Mouse (Mus musculus) E14TG2a.4 (cell line): ENCODE data around the gene Sdk1.

Experiments
- CTCF ChIP-seq: conservative IDR thresholded peaks from 2 replicates; pipeline ENCODE4 v1.5.1; 2014; ENCODE audit warnings: low read length
- POU5F1 ChIP-seq: IDR thresholded peaks from 2 replicates; pipeline ENCODE4 v1.6.1; 2014; ENCODE audit warnings: low read length, borderline replicate concordance

GRCm38 (mm10) chr5:141207061-141207460 is 34.2 kb upstream of the Sdk1 start:
- TF ChIP-seq CTCF, result no peak
- TF ChIP-seq POU5F1, result no peak
